Comparison of ENCODE assay signal across 9 mouse cellular contexts in the genomic region with DNA sequence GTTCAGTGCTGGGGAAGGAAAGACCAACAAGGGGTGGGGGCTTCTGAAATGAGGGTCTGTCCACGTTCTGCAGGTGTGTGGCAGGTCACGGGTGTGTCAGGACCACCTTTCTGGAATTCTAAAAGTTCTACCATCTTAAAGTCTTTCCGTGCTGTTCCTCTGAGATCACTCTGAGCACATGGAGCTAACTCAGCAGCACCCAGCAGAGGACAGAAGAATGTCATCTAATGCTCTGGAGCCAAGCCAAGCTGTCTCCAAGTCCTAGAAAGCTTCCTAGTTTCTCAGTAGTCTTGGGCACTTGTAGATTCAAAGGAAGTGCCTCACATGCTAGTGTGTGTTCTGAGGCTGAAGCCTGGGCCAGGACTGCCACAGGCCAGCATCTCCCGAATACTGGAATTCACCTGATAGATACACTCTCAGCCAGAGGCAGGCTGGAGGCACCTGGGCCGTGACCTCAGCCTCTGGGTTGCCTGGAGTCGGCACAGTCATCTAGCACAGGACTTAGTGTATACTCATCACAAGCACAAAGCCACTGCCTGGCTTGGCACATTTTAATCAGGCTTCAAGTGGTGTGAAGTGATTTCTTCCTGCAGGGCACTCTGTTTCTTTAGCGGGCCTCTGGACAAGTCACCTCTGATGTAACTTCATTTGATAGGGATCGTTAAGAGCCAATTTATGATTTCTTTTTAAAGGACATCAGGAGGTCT. TPM values are rescaled to one million over a fixed set of nuclear protein-coding genes. Genes with fewer than 3 reads are reported as not detected.
DNase-seq lines count a peak whose midpoint lies in the region; ATAC-seq and TF ChIP-seq lines count a peak whose summit lies in the region.
"Had no signal": no experiment of that assay in that cellular context is flagged by ENCODE, and none has a peak within 500 bp of the region (broad histone marks: within the 10 kb centered on the region; RNA-seq: fewer than 3 reads in every experiment).

No protein-coding gene starts in this region.

- no peak overlapping the region for H3K27ac ChIP-seq in forebrain, postnatal 0 days (ENCODE audit: low read depth, low read length)
- no peak overlapping the region for H3K27ac ChIP-seq in forebrain, embryonic 11.5 days (ENCODE audit: low read depth, low read length)
- no peak overlapping the region for H3K27ac ChIP-seq in forebrain, embryonic 12.5 days
- H3K27ac ChIP-seq: liver, embryonic 15.5 days had no signal

- WGBS in forebrain, postnatal 0 days: 74% methylated on average over 8 of the region's 8 CpGs
- WGBS in forebrain, embryonic 11.5 days: 83% methylated on average over 8 of the region's 8 CpGs
- 79% methylated on average over 8 of the region's 8 CpGs for WGBS in forebrain, embryonic 12.5 days

- H3K9ac ChIP-seq in forebrain, postnatal 0 days: no peak overlapping the region
- H3K9ac ChIP-seq in forebrain, embryonic 11.5 days (ENCODE audit: low read length): no peak overlapping the region
- no peak overlapping the region for H3K9ac ChIP-seq in forebrain, embryonic 12.5 days
- H3K9ac ChIP-seq: liver, embryonic 15.5 days had no signal

- H3K4me1 ChIP-seq in forebrain, postnatal 0 days (ENCODE audit: insufficient read depth): no peaks in the 10 kb centered on the region
- H3K4me1 ChIP-seq in forebrain, embryonic 11.5 days (replicated peaks; ENCODE audit: control insufficient read depth, insufficient read depth, low read length): no peaks in the 10 kb centered on the region
- H3K4me1 ChIP-seq in forebrain, embryonic 12.5 days: no peaks in the 10 kb centered on the region

- no peaks in the 10 kb centered on the region for H3K9me3 ChIP-seq in forebrain, postnatal 0 days (ENCODE audit: low read length)
- H3K9me3 ChIP-seq in forebrain, embryonic 11.5 days (ENCODE audit: control insufficient read depth, low read length): no peaks in the 10 kb centered on the region
- no peaks in the 10 kb centered on the region for H3K9me3 ChIP-seq in forebrain, embryonic 12.5 days
- H3K9me3 ChIP-seq: liver, embryonic 15.5 days had no signal

- H3K27me3 ChIP-seq in forebrain, postnatal 0 days (ENCODE audit: insufficient read depth, low read length): no peaks in the 10 kb centered on the region
- no peaks in the 10 kb centered on the region for H3K27me3 ChIP-seq in forebrain, embryonic 11.5 days (ENCODE audit: control insufficient read depth, insufficient read depth, low read length)
- H3K27me3 ChIP-seq in forebrain, embryonic 12.5 days: no peaks in the 10 kb centered on the region
- H3K27me3 ChIP-seq: liver, embryonic 15.5 days had no signal

- peak; percentile 29 for DNase-seq in forebrain, postnatal 0 days
- DNase-seq in forebrain, embryonic 11.5 days (ENCODE audit: low spot score): no peak
- DNase-seq in 3T3-L1 (ENCODE audit: low read depth, low spot score): peak; percentile 91
- DNase-seq in adrenal gland, postnatal 14 days: peak; percentile 76
- peak; percentile 76 for DNase-seq in heart, postnatal 4 days
- peak; percentile 47 for DNase-seq in mesoderm, embryonic 11.5 days (ENCODE audit: low read depth, low spot score)

- H3K4me2 ChIP-seq in forebrain, postnatal 0 days (ENCODE audit: low read depth): no peak overlapping the region
- H3K4me2 ChIP-seq in forebrain, embryonic 11.5 days (ENCODE audit: low read depth, low read length, severe bottlenecking): no peak overlapping the region
- H3K4me2 ChIP-seq in forebrain, embryonic 12.5 days: no peak overlapping the region
- H3K4me2 ChIP-seq: liver, embryonic 15.5 days had no signal

- H3K36me3 ChIP-seq in forebrain, postnatal 0 days (ENCODE audit: insufficient read depth): peaks cover 16% of the 10 kb centered on the region
- H3K36me3 ChIP-seq in forebrain, embryonic 11.5 days (ENCODE audit: control insufficient read depth, insufficient read depth, low read length): no peaks in the 10 kb centered on the region; the same call in 1 of the 2 replicates
- H3K36me3 ChIP-seq in forebrain, embryonic 12.5 days (replicated peaks): peaks cover 54% of the 10 kb centered on the region

- no peak overlapping the region for H3K4me3 ChIP-seq in forebrain, postnatal 0 days (ENCODE audit: low read depth, low read length)
- no peak overlapping the region for H3K4me3 ChIP-seq in forebrain, embryonic 11.5 days (ENCODE audit: low read depth, low read length)
- no peak overlapping the region for H3K4me3 ChIP-seq in forebrain, embryonic 12.5 days (replicated peaks)
- H3K4me3 ChIP-seq: liver, embryonic 15.5 days had no signal

- no peak for TF ChIP-seq CTCF in forebrain, postnatal 0 days (IDR thresholded peaks at IDR 0.05; ENCODE audit: low read depth)

- ATAC-seq in forebrain, postnatal 0 days: peak; percentile 23; the same call in 1 of the 2 replicates
- ATAC-seq in forebrain, embryonic 11.5 days (replicated peaks; ENCODE audit: low FRiP score): no peak
- ATAC-seq in forebrain, embryonic 12.5 days (ENCODE audit: low FRiP score): no peak
- ATAC-seq in CD4-positive, CD25-positive, alpha-beta regulatory T cell, adult 4 months: no peak

RNA-seq across cellular contexts. Expression of gene Bri3, which starts 23.5 kb away (rescaled TPM):
- 17.6 and 26.5 TPM in 2 replicates for total RNA-seq in forebrain, postnatal 0 days (2014; rRNA removed)
- 138 and 151 TPM in 2 replicates for polyA plus RNA-seq in forebrain, postnatal 0 days (2015; fragmentation: Nextera tagmentation; extraction: Ambion mirVana)
- 128 and 136 TPM in 2 replicates for polyA plus RNA-seq in forebrain, embryonic 11.5 days (2014; fragmentation: Nextera tagmentation; extraction: Ambion mirVana)
- total RNA-seq in adrenal gland, postnatal 14 days (2021): 123 and 128 TPM in 2 replicates
- total RNA-seq in heart, postnatal 4 days (2021): 100 to 1,000 TPM; 180 to 221 TPM
- 126 and 139 TPM in 2 replicates for polyA plus RNA-seq in forebrain, embryonic 12.5 days (2016; fragmentation: Nextera tagmentation; extraction: Ambion mirVana)
- 1 to 10 TPM; 2.6 to 5.2 TPM for polyA plus RNA-seq in CD4-positive, CD25-positive, alpha-beta regulatory T cell, adult 4 months (2017; shearing (Covaris generic))

RNA-seq across cellular contexts. Expression of gene Tecpr1, which starts 44.3 kb away (rescaled TPM):
- total RNA-seq in forebrain, postnatal 0 days (2014; rRNA removed): 55.9 and 57.7 TPM in 2 replicates
- polyA plus RNA-seq in forebrain, postnatal 0 days (2015; fragmentation: Nextera tagmentation; extraction: Ambion mirVana): 25.5 and 32.7 TPM in 2 replicates
- polyA plus RNA-seq in forebrain, embryonic 11.5 days (2014; fragmentation: Nextera tagmentation; extraction: Ambion mirVana): 17.5 and 20.1 TPM in 2 replicates
- total RNA-seq in adrenal gland, postnatal 14 days (2021): 79.1 and 89.2 TPM in 2 replicates
- 10 to 100 TPM; 24.1 to 26.0 TPM for total RNA-seq in heart, postnatal 4 days (2021)
- polyA plus RNA-seq in forebrain, embryonic 12.5 days (2016; fragmentation: Nextera tagmentation; extraction: Ambion mirVana): 31.7 and 32.3 TPM in 2 replicates
- polyA plus RNA-seq in CD4-positive, CD25-positive, alpha-beta regulatory T cell, adult 4 months (2017; shearing (Covaris generic)): 100 to 1,000 TPM in 1 of 2 experiments, 10 to 100 TPM in 1; 78.5 to 109 TPM

Comparison
In these comparisons a context has a peak if more than half of its experiments do, and no peak if none do; other contexts are left out.
1. RNA of gene Bri3, which starts 23.5 kb away (polyA plus RNA-seq): 126 to 139 TPM in forebrain, embryonic 12.5 days, 138 to 151 TPM in forebrain, postnatal 0 days and 128 to 136 TPM in forebrain, embryonic 11.5 days; 2.6 to 5.2 TPM in CD4-positive, CD25-positive, alpha-beta regulatory T cell, adult 4 months; every median in the first group is over 10 times any median in the second.